Mouse (Mus musculus) embryonic facial prominence, embryonic 11.5 days (tissue): ENCODE results near the gene Aff1. TPM values are rescaled to one million over a fixed set of nuclear protein-coding genes. Genes with fewer than 3 reads are reported as not detected.

ENCODE experiments used
- ATAC-seq: fragments of 200-750 bp; cut with Nextera tagmentation; replicated peaks from 2 replicates; pipeline ENCODE4 v1.8.0; 2017; ENCODE audit warnings: low read depth; ENCODE audit not compliant: insufficient number of reproducible peaks, low FRiP score, low TSS enrichment
- DNase-seq: peaks from one replicate; pipeline ENCODE4 v3.0.0-alpha.2; 2015; ENCODE audit warnings: low spot score
- H3K27ac ChIP-seq: fragments of 300-500 bp; sonication (generic); replicated peaks from 2 replicates; pipeline ENCODE4 v1.5.1; 2014; ENCODE audit warnings: mild to moderate bottlenecking, low read depth, low read length, control low read depth
- H3K27me3 ChIP-seq: fragments of 300-500 bp; sonication (generic); 2 replicates; pipeline ENCODE4 v1.6.1; 2014; ENCODE audit warnings: mild to moderate bottlenecking, low read length, moderate library complexity, mixed read lengths; ENCODE audit not compliant: control insufficient read depth, insufficient read depth
- H3K36me3 ChIP-seq: fragments of 300-500 bp; sonication (generic); replicated peaks from 2 replicates; pipeline ENCODE4 v1.6.1; 2014; ENCODE audit warnings: low read depth, mild to moderate bottlenecking, low read length, moderate library complexity, mixed read lengths; ENCODE audit not compliant: control insufficient read depth, insufficient read depth
- H3K4me1 ChIP-seq: fragments of 300-500 bp; sonication (generic); 2 replicates; pipeline ENCODE4 v1.6.1; 2014; ENCODE audit warnings: low read length, mixed read lengths; ENCODE audit not compliant: control insufficient read depth, insufficient read depth
- H3K4me2 ChIP-seq: fragments of 300-500 bp; sonication (generic); 2 replicates; pipeline ENCODE4 v1.6.1; 2014; ENCODE audit warnings: low read depth, mild to moderate bottlenecking, control low read depth, low read length, moderate library complexity
- H3K4me3 ChIP-seq: fragments of 300-500 bp; sonication (generic); 2 replicates; pipeline ENCODE4 v1.5.1; 2014; ENCODE audit warnings: low read depth, low read length, control low read depth
- H3K9ac ChIP-seq: fragments of 300-500 bp; sonication (generic); replicated peaks from 2 replicates; pipeline ENCODE4 v1.6.1; 2014; ENCODE audit warnings: mild to moderate bottlenecking, control low read depth, low read length
- H3K9me3 ChIP-seq: fragments of 300-500 bp; sonication (generic); replicated peaks from 2 replicates; pipeline ENCODE4 v1.6.1; 2016; ENCODE audit warnings: mild to moderate bottlenecking, low read length, inconsistent platforms, mixed read lengths; ENCODE audit not compliant: control insufficient read depth
- WGBS: fragments of 180-500 bp; shearing (Covaris S2); extraction: QIAGEN DNeasy Blood & Tissue Kit; methylation state at CpG from one replicate; pipeline ENCODE4 v1.1.7; 2014; 5-methylcytosine and 5-hydroxymethylcytosine counted together
- polyA plus RNA-seq: library from polyadenylated mRNA; unstranded; fragments of >200 nt; fragmentation: Nextera tagmentation; extraction: Ambion mirVana; gene quantifications from 2 replicates; pipeline ENCODE4 v1.2.1, GENCODE M21; 2014

Aff1 gene
- polyA plus RNA-seq, 1 experiment from 2014 or later, result 6.1 TPM

GRCm38 (mm10) chr5:103819674-103820073 is 127.5 kb downstream of the Aff1 start:
- H3K36me3 ChIP-seq, result no peaks in the 10 kb centered on the region
- no peaks in the 10 kb centered on the region for H3K9me3 ChIP-seq
- no peak overlapping the region for H3K27ac ChIP-seq
- no peaks in the 10 kb centered on the region for H3K4me1 ChIP-seq
- H3K9ac ChIP-seq, result no peak overlapping the region
- no peak for ATAC-seq
- WGBS, result 97% methylated on average over 1 of the region's 1 CpGs
- DNase-seq, result no peak
- no peaks in the 10 kb centered on the region for H3K27me3 ChIP-seq
- H3K4me2 ChIP-seq, result no peak overlapping the region
- no peak overlapping the region for H3K4me3 ChIP-seq

- ATAC-seq (no peak), DNase-seq (no peak)
- 89% methylated on average over 9 of the region's 9 CpGs for WGBS
- Histone ChIP-seq H3K27me3 (no peaks in the 10 kb centered on the region), H3K36me3 (no peaks in the 10 kb centered on the region), H3K9me3 (no peaks in the 10 kb centered on the region), H3K9ac (no peak overlapping the region), H3K4me1 (no peaks in the 10 kb centered on the region), H3K4me3 (no peak overlapping the region), H3K27ac (no peak overlapping the region), H3K4me2 (no peak overlapping the region)
Observed at GRCm38 (mm10) chr5:103821062-103821461, 128.9 kb downstream of the Aff1 start.

- Histone ChIP-seq H3K4me2 (no peak overlapping the region), H3K27ac (no peak overlapping the region), H3K9me3 (no peaks in the 10 kb centered on the region), H3K36me3 (no peaks in the 10 kb centered on the region), H3K9ac (no peak overlapping the region), H3K27me3 (no peaks in the 10 kb centered on the region), H3K4me3 (no peak overlapping the region), H3K4me1 (no peaks in the 10 kb centered on the region)
- WGBS, result 72% methylated on average over 13 of the region's 13 CpGs
- DNase-seq (no peak), ATAC-seq (no peak)
Observed at GRCm38 (mm10) chr5:103821500-103822298, 129.5 kb downstream of the Aff1 start.

- DNase-seq (no peak), ATAC-seq (no peak)
- Histone ChIP-seq H3K36me3 (no peaks in the 10 kb centered on the region), H3K9me3 (no peaks in the 10 kb centered on the region), H3K9ac (no peak overlapping the region), H3K4me1 (no peaks in the 10 kb centered on the region), H3K27ac (no peak overlapping the region), H3K27me3 (no peaks in the 10 kb centered on the region), H3K4me3 (no peak overlapping the region), H3K4me2 (no peak overlapping the region)
- 92% methylated on average over 5 of the region's 5 CpGs for WGBS
Observed at GRCm38 (mm10) chr5:103822949-103823348, 130.8 kb downstream of the Aff1 start.

- H3K4me1 ChIP-seq, result no peaks in the 10 kb centered on the region
- ATAC-seq, result no peak
- H3K4me2 ChIP-seq, result no peak overlapping the region
- WGBS, result 87% methylated on average over 21 of the region's 21 CpGs
- no peak overlapping the region for H3K27ac ChIP-seq
- H3K9me3 ChIP-seq, result no peaks in the 10 kb centered on the region
- no peak for DNase-seq
- H3K36me3 ChIP-seq, result no peaks in the 10 kb centered on the region
- H3K27me3 ChIP-seq, result no peaks in the 10 kb centered on the region
- no peak overlapping the region for H3K4me3 ChIP-seq
- no peak overlapping the region for H3K9ac ChIP-seq
Observed at GRCm38 (mm10) chr5:103828304-103828703, 136.1 kb downstream of the Aff1 start.

- DNase-seq (no peak), ATAC-seq (no peak)
- Histone ChIP-seq H3K27me3 (no peaks in the 10 kb centered on the region), H3K4me1 (no peaks in the 10 kb centered on the region), H3K9ac (no peak overlapping the region), H3K27ac (no peak overlapping the region), H3K4me3 (no peak overlapping the region), H3K36me3 (no peaks in the 10 kb centered on the region), H3K9me3 (no peaks in the 10 kb centered on the region), H3K4me2 (no peak overlapping the region)
- WGBS, result 81% methylated on average over 8 of the region's 8 CpGs
Observed at GRCm38 (mm10) chr5:103828729-103829128, 136.6 kb downstream of the Aff1 start.

- H3K36me3 ChIP-seq, result no peaks in the 10 kb centered on the region
Observed at GRCm38 (mm10) chr5:103829158-103829557, 137.0 kb downstream of the Aff1 start.

GRCm38 (mm10) chr5:103830886-103831285 is 138.7 kb downstream of the Aff1 start:
- H3K9ac ChIP-seq, result no peak overlapping the region
- ATAC-seq (no peak), DNase-seq (no peak)
- no peak overlapping the region for H3K4me3 ChIP-seq
- no peaks in the 10 kb centered on the region for H3K4me1 ChIP-seq
- no peak overlapping the region for H3K27ac ChIP-seq
- no peaks in the 10 kb centered on the region for H3K9me3 ChIP-seq
- H3K4me2 ChIP-seq, result no peak overlapping the region
- no peaks in the 10 kb centered on the region for H3K36me3 ChIP-seq
- 100% methylated on average over 1 of the region's 1 CpGs for WGBS
- H3K27me3 ChIP-seq, result no peaks in the 10 kb centered on the region

More at GRCm38 (mm10) chr5:103829158-103829557, 137.0 kb downstream of the Aff1 start:
- no peaks in the 10 kb centered on the region for H3K4me1 ChIP-seq
- H3K4me3 ChIP-seq, result no peak overlapping the region
- WGBS, result 70% methylated on average over 12 of the region's 12 CpGs
- no peak overlapping the region for H3K27ac ChIP-seq
- no peaks in the 10 kb centered on the region for H3K9me3 ChIP-seq
- no peak overlapping the region for H3K9ac ChIP-seq
- DNase-seq, result no peak
- no peaks in the 10 kb centered on the region for H3K27me3 ChIP-seq
- no peak for ATAC-seq
- H3K4me2 ChIP-seq, result no peak overlapping the region
